Mouse (Mus musculus): ENCODE measurements at regions not wholly inside any gene's neighbourhood (a gene's known extent, or its start where the extent isn't known, plus 50 kb on each side); places are given as distances from the start of the nearest gene placed in this dataset.

DNA sequence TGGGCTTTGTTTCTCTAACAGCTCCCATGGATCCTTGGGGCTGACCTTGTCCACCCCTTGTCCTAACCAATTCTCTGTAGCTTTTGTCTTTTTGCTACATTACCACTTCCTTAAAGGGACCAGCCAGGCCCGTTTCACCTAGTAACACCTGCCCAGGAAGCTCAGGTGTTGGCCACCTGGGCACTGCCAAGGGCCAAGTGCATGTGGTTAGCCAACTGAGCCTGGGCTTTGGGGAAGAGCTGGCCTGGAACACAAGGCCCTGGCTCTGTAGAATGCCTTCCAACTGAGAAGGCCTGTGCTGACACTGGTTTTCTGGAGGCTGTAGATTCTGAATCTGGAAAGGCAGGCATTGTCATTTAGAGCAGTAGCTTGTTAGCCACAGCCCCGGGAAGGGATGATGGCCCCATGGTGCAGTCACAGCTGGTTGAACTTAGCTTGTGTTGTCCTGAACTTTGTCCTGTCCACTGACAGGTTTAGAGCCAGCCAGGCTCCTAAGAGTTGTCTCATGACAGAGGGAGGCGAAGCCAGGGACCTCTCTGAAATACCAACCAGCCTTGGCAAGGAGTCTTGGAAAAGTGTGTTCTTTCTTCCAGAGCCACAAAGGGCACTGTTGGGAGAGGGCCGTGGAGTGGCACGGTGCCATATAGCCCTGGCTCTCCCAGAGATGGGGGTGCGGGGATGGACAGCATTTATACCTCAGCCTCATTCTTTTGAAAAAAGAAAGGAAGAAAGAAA lies 156.0 kb upstream of the Id2 start:
- no peak for DNase-seq
- intact Hi-C loops (cut with DNase I) = no loop called here

DNA sequence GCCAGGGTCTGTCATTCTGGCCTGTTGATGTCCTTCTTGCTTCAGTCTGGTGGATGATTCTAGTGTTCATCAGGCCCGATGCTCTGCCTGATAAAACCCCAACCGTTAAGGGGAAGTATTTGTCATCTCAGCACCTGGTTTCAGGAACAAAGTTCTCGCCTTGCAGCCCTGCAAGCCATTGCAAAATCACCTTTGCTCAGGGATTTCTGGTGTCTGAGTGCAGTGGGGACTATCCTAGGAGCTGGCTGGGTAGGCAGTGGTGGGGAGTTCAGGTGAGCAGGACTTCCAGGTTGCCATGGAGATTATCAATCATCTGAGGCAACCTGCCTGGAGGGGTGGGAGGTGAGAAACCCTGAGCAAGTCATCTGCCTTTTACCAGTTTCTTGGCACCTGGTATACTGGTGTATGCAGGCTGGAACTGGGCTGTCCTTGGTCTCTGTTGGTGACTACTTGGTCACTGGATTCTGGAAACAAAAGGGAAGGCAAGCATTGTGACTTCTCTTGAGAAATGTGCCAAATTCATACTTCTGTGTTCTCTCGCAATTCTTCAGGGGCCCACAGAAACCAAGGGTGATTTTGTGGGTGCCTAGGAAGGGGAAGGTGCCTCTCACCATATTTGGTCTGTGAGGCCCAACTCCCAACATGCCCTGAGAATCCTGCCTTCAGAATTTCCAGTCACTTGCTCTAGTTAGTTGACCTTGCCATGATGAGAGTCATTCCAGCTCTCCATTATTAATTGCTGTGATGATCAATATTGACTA lies 154.7 kb upstream of the Id2 start:
- intact Hi-C loops (cut with DNase I) = no loop called here
- no peak for DNase-seq

DNA sequence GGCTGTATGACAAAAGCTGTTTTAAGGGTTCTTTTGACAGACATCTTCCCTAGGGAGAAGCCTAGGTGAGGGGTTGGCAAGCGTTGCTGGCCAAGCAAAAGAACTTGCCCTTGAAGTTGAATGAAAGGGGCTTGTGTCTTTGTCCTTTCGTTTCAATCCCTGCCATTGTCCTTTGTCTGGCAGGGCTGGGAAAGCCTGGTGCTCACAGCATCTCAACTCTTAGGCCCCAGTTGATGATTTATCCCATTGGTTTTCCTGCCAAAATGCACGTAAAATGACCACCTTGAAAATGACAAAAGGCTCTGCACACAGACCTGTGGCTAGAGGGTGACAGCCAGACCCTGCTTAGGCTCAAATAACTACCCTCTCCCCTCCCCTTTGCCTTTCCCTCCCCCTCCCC lies 153.9 kb upstream of the Id2 start:
- no peak for DNase-seq
- intact Hi-C loops (cut with DNase I) = no loop called here

DNA sequence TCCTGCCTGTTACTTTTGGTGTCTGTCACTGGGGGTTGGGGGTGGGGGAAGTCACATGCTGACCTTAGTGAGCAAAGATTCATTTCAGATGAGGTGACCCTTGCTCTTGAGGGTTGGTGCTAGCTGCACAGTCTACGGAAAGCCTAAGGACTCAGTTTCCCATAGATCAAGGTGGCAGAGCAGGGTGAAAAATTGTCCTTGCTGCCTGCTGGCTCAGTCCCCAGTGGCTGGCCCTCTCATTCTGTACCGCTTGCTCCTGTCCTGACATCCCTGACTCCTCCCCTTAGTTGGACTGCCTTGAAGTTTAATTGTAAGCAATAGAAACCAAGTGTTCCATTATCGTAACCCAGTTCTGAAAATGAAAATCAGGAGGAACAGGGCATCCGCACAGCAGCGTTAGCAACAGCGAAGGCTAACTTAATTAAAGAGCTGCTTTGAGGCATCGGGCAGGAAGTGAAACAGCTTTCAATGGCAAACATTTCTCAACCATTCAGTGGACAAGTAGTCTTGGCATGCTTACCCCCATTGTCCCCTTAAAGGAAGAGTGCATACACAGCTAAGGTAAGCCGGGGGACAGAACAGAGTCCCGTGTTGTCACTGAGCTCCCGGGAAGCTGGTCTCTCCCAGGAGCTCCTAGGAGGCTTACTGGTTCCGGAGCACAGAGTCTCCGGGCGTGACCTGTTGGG lies 151.9 kb upstream of the Id2 start:
- intact Hi-C loops (cut with DNase I) = no loop called here
- DNase-seq = no peak

DNA sequence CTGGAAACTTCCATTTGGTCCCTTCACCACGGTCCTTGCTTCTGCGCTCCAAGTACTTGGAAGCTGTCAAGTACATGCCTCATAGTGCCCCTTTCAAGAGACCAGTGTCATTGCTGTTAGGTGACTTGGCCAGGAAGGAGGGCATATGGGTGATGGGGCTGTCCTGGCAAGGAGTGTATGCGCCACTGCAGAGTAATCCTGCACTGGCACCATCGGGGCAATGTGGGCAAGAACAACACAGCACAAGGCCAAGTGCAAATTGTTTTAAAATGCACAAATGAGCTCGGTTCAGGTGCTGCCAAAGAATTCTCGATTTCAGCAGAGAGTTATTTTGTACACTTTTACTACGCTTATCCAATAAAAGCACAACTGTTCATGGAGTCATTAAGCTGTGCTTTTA lies 149.6 kb upstream of the Id2 start:
- no peak for DNase-seq
- intact Hi-C loops (cut with DNase I) = no loop called here

DNA sequence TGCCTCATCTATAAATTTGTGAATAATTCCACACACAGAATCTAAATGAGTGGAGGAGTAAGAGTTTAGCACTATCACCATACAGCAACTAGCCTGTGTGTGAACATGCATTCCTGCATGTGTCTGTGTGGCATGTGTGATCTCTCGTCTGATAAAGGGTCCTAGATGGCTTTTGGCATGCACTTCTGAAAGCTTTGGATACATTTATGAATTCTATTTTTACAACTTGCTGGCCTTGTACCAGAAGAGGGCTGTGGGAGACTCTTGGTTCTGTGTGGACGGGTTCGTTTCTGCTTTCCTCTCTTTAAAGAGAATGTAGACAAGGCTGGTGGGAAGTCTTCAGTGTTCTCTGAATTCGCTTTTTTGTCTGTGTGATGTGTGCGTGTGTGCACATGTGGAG lies 148.7 kb upstream of the Id2 start:
- intact Hi-C loops (cut with DNase I) = no loop called here
- DNase-seq = no peak

DNA sequence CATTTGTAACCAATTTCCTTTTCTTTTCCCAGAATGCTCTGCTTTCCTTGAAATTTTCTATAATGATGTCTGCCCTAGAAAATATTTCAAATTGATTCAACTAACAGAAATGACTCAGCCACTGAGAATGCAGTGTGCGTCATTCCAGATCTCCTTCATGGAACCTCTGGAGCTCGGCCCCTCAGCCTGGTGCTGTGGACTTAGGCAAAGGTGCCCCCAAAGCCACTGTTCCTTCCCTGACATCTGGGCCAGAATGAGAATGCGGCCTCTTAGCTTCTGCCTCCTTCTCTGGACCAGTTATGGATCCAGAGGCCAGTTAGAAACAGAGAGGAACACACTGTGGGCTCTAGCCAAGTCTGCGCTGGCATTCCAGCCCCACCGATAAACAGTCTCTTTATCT lies 148.3 kb upstream of the Id2 start:
- intact Hi-C loops (cut with DNase I) = no loop called here
- DNase-seq = no peak

DNA sequence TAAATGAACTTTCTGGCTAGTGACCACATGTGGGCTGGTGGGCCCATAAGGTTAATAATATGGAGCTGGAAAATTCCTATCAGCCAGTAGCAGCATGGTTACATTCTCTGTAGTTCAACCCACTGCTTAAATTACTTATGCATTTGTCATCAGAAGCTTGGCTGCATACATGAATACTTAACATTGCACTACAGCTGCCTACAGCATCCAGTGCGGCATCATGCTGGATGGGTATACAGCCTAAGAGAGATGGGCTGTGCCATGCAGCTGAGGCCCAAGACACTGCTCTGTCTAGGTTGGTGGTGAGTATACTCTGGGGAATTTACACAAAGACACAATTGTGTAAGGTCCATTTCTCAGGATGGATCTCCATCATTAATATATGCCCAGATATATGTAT lies 147.7 kb upstream of the Id2 start:
- no peak for DNase-seq
- intact Hi-C loops (cut with DNase I) = no loop called here

DNA sequence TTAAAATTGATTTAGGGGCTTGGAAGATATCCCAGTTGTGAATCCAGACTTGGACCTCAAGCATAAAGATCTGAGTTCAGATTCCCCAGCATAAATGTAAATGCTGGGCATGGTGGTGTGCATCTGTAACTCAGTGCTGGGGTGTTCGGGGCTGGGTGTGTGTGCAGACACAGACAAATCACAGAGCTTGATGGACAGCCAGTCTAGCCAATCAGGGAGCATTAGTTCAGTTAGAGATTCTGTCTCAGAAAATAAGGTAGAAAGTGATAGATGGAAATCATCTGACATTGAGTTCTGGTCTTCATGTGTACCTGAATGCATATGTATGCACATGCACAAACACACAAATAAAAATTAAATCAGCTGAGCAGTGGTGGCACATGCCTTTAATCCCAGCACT lies 147.0 kb upstream of the Id2 start:
- intact Hi-C loops (cut with DNase I) = no loop called here
- no peak for DNase-seq

DNA sequence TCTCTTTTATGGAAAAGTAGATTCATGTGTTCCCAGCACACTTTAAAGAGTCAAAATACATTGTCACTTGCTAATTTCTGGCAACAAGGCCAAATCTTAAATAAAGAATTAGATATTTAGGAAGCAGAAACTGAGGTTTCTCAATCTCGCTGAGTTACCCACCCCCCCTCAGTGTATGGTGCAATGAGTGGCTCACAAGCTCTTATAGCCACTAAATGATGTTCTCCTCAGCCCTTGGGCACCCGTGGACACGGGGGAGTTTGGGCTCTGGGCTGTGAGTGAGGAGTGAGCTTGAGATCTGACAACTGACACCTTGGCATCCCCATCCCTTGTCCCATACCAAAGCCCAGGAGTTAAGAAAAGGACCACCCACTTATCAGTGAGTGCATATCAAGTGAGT lies 145.4 kb upstream of the Id2 start:
- intact Hi-C loops (cut with DNase I) = no loop called here
- DNase-seq = no peak

DNA sequence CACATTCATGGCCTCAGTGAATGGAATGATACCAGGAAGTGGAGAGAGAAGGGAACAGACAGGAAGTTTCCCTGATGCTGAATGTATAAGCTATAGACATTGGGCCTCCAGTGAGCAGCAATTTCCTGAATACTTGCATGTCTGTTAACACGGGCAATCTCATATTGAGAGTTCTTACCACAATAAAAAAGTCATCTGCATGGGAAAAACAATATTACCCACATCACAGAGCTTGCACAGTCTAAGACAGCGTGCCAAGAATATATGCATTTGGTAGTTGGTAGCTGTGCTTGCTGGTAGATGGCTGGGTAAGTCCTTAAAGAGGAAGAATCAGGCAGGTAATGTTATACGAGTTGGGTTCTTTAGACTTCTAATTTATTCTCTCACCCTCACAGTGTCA lies 144.7 kb upstream of the Id2 start:
- intact Hi-C loops (cut with DNase I) = no loop called here
- no peak for DNase-seq

DNA sequence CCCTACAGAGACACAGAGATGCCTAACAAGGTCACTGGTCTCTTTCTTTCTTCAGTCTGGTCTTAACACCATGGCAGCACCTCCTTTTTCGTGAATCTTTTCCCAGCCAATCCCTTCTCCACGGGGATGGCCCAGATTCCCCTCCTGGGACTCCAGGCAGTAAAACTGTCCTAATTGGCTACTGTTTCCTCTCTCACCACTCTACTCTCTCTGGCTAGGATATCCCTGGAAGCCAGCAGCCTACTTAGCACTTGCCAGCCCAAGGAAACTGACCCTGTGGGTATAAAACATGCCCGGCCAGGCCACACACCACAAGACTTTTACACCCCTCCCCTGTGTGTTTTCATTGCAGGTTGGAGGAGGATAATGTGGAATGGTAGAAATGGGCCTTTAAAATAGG lies 143.9 kb upstream of the Id2 start:
- intact Hi-C loops (cut with DNase I) = no loop called here
- no peak for DNase-seq

DNA sequence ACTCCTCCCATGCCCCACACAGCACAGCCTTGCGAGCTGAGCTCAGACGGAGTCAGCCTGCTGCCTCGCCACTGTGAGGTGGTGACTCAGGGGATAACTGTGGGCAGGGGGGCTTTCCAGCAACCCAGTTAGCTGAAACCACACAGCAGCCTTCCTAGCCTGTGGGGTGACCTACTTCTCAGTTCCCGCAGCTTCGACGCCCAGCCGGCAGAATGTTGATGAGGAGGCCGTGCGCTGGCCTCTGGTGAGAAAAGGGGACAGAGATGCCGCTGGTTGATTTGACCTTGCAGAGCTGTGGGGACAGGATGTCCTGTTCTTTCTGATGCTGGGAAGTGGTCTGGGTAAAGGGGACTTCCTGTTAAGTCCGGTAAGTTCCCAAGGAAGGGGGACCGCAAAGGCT lies 143.2 kb upstream of the Id2 start:
- intact Hi-C loops (cut with DNase I) = no loop called here
- no peak for DNase-seq

DNA sequence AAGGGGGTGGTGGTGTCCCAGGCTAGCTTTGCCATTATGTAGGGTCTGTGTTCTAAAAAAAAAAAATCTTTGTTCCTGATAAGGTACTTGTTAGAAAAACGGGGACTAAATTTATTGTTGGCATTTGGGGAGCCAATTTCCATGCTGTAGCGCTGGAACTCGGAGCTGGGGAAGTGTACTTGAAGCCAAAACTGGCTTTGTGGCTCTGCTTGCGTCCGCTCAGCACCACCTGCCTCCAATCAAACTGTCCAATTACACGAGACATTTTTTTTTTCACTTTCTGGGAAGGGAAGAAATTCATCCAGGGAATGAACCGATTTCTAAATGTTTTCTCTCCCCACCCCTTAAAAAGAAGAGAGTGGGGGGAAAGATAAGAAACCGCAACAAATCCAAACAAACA lies 138.1 kb upstream of the Id2 start:
- intact Hi-C loops (cut with DNase I) = no loop called here

DNA sequence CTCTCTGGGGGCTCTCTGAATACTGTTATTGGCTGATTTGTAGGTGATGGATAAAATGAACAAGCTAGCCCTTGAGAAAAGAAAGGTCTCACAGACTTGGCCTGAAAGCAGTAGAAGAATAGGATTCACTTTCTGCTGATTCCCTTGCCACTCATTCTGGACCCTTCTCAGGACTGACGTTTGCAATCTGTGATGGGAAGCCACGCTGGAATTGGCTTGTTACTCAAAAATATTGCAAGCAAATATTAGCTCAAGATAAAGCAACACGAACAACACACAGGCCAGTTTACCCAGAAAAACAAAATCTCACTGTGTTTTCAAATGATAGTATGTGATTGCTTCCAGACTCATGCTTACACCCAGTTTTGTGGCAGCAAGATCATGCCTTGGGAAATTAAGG lies 137.7 kb upstream of the Id2 start:
- DNase-seq = peak in 1 of 2 experiments; percentile 46
- intact Hi-C loops (cut with DNase I) = no loop called here

More for the DNA sequence above, 138.1 kb upstream of the Id2 start:
- DNase-seq = no peak

DNA sequence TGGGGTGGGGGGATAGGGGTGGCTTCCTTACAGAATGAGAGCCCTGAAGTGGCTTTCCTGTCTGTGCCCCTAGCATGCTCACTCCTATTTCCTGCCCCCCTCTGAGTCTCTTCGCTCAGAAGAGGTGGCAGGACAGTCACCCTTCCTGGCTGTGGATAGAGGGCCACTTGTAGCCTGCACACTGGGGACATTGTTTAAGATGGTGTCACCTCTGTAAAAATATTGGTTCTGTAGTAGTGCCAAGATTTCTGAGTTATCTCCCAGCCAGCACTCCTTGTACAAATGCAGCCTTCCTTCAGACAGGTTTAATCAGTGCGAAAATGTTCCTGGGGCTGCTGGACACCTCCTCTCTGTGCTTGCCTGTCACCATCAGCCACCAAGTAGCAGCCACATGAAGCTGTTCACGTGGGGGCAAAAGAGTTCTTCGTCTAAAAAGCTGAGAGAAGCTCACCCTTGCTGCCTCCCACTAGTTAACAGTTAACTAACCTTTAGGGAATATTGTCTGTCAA lies 136.1 kb upstream of the Id2 start:
- no peak for DNase-seq
- intact Hi-C loops (cut with DNase I) = no loop called here

DNA sequence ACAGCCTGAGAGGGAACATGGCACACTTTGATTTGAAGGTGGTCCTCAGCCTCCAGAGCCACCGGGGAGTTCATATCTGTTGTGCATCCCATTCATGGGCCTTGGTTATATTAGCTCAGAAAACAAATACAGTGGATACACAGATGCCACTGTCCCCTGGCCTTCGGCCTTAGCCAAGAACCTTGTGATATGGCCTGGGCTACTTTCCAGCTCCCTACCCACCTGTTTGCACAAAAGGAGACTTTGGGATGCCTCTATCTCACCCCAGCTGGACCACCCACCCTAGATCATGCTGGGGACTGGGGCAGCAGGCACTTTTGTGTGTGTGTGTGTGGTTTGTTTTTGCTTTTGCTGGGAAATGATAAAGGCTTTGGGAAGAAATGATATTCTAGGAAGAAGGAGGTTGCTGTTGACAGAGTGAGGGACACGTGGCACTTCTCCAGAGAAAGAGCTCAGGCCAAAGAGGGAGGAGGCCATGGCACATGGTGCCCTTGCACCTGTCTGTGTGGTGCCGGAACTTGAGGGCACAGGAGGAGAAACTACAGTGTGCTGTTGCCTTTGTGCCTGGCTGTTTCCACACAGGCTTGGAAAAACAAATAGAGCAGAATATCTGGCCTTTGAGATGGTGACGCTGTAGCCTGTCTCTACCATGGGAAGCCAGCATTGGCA lies 135.6 kb upstream of the Id2 start:
- DNase-seq = no peak
- intact Hi-C loops (cut with DNase I) = no loop called here

DNA sequence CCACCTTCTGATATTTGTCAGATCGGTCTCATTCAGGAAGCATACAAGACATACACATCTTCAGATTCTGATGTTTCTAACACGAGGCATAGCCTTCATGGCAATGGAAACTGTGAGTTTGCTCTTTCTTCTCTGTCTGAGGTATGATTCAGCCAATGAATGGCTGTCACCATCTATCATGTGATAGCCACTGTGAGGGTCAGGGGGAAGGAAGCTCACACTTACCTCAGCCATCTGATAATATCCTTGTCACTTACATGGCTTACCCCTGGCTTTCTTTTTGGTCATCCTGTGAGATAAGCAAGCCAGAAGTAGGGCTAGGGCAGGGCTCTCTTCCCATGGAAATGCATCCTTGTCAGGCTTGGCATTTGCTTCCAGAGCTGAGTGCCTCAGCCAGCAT lies 131.8 kb upstream of the Id2 start:
- DNase-seq = no peak
- intact Hi-C loops (cut with DNase I) = no loop called here

DNA sequence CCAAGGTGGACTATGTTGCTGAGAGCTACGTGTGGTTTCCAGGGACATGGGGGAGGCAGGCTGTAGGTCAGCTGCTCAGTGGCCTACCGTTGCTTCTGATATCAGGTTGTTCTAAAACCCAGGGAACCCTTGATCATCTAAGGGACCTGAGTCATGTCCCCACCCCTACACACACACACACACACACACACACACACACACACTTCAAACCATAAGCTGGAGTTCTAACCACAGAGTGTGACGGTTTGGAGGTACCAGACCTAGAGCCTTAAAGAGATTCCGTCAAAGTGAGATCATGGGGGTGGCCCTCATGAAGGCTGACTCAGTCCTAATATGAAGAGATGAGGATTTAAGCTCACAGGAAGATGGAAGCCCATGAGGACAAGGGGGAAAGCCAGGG lies 130.8 kb upstream of the Id2 start:
- no peak for DNase-seq
- intact Hi-C loops (cut with DNase I) = no loop called here

DNA sequence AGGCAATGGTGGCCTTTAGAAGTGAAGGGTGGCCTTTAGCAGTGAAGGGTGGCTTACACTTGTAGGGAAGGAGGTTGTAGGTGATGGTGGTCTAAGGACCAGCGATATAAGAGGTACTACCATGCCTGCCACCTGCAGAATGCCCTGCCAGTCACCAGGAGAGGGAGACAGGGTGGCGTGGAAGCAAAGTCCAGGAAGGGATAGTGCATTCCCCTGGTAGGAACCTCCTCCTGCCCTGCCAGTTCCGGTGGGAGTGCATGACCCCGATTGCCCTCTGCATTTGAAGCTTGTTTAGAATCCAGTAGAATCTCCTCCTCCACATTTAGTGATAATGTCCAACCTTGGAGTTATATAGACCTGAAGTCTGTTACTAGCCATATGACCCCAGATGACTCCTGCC lies 127.7 kb upstream of the Id2 start:
- DNase-seq = no peak
- intact Hi-C loops (cut with DNase I) = no loop called here

DNA sequence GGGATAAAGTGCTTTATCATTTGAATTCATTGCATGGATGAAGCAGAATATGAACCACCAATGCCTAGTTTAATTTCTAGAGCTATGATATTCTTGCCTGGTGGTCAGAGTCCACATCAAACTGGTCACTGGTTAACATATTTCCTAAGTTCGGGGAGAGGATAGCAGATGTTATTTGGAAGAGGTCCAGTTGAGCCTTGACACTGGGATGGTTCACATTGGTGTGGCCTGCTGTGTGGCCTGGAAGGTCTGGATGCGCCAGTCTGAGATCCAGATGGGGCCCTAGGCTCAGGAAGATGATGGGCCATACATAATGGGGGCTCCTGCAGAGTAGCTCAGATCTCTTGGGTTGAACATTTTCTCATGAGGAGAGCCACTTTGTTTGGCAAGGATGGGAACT lies 127.3 kb upstream of the Id2 start:
- intact Hi-C loops (cut with DNase I) = no loop called here
- no peak for DNase-seq
